Mouse (Mus musculus) C2C12 (cell line): ENCODE results near the gene Otog.

ENCODE experiments used
- CTCF ChIP-seq: IDR thresholded peaks from one replicate; pipeline ENCODE4 v1.5.1; 2011; ENCODE audit not compliant: control insufficient read depth, insufficient read depth, insufficient read length
- MAX ChIP-seq: IDR thresholded peaks from one replicate; pipeline ENCODE4 v1.6.1; 2011; ENCODE audit warnings: mild to moderate bottlenecking, control low read depth
- MYOG ChIP-seq: IDR thresholded peaks from one replicate; pipeline ENCODE4 v1.6.1; 2011; ENCODE audit not compliant: control insufficient read depth, insufficient read length; ENCODE audit errors: extremely low read depth
- USF1 ChIP-seq: IDR thresholded peaks from one replicate; pipeline ENCODE4 v1.6.1; 2011; ENCODE audit warnings: low read depth, mild to moderate bottlenecking, control low read depth, moderate library complexity

DNA sequence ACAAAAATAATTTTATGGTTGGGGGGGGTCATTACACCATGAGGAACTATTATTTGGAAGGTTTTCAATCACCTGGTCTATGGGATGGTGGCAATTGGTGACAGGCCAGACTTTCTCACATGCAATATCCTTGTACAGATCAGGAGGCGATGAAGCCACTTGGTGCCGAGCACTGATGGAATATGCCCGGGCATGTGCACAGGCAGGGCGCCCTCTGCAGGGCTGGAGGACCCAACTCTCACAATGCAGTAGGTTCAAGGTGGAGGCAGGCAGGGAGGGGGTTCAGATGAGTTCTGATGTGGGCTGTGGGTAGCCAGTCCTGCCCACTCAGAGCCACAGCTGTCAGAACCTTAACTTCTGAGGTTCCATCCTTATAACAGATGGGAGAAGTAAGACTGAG is 11.1 kb downstream of the Otog start:
- TF ChIP-seq CTCF, result peak; percentile 48
- TF ChIP-seq MYOG, result no peak
- TF ChIP-seq MAX, result no peak
- no peak for TF ChIP-seq USF1
